Mouse (Mus musculus): ENCODE measurements at regions not wholly inside any gene's neighbourhood (a gene's known extent, or its start where the extent isn't known, plus 50 kb on each side); places are given as distances from the start of the nearest gene placed in this dataset.

GRCm38 (mm10) chr12:31159378-31159777, 81.2 kb upstream of the Gm6993 start:
- no peak for TF ChIP-seq EP300 (IDR thresholded peaks at IDR 0.05; ENCODE audit: low read length)
- TF ChIP-seq HCFC1 (IDR thresholded peaks at IDR 0.05; ENCODE audit: low read depth, low read length) = no peak
- no peak for TF ChIP-seq CTCF (conservative IDR thresholded peaks at IDR 0.05 in 1 of 2, IDR thresholded peaks at IDR 0.05 in 1 of 2; ENCODE audit: low read depth in 2 of 2, low read length in 2 of 2)
- TF ChIP-seq POLR2A (IDR thresholded peaks at IDR 0.05; ENCODE audit: low read depth, low read length) = no peak
- no peak for TF ChIP-seq RAD21 (IDR thresholded peaks at IDR 0.05; ENCODE audit: low read depth, low read length)
- no peak for TF ChIP-seq USF1 (IDR thresholded peaks at IDR 0.05; ENCODE audit: low read depth, low read length)
- TF ChIP-seq MEF2A (IDR thresholded peaks at IDR 0.05; ENCODE audit: borderline replicate concordance, low read depth, low read length) = no peak
